Mouse (Mus musculus): Measurements from ENCODE around the gene Tnfaip2. TPM values are rescaled to one million over a fixed set of nuclear protein-coding genes. Genes with fewer than 3 reads are reported as not detected.

The Tnfaip2 gene
- polyA plus RNA-seq, 1 experiment from 2014 or later = 77.2 TPM

DNA sequence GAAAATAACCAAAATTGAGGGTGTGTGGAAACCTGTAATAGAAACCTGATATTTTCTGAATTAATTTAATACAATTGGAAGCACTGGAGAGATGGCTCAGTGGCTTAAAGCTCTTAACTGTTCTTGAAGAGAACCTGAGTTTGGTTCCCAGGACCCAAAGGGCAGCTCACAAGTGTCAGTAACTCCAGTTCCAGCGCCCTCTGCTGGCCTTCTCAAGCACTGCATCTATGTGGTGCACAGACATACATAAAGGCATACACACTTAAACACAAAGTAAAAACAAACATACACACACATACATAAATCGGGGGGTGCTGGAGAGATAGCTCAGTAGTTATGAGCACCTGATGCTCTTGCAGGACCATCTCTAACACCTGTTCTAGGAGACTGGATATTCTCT, 54.8 kb downstream of the Tnfaip2 start:
- Histone ChIP-seq H3K9ac (ENCODE audit: low read depth, low read length) (no peak overlapping the region), H3K4me3 (ENCODE audit: low read depth, low read length) (no peak overlapping the region), H3K4me1 (ENCODE audit: control insufficient read depth, low read depth, low read length) (no peaks in the 10 kb centered on the region), H3K27ac (ENCODE audit: low read length) (no peak overlapping the region), H3K4me2 (ENCODE audit: low read depth, low read length) (no peak overlapping the region), H3K9me3 (replicated peaks; ENCODE audit: control insufficient read depth, low read length) (no peaks in the 10 kb centered on the region), H3K27me3 (ENCODE audit: control insufficient read depth, insufficient read depth, low read depth, low read length) (peaks cover 7% of the 10 kb centered on the region), H3K36me3 (ENCODE audit: control insufficient read depth, insufficient read depth) (no peaks in the 10 kb centered on the region)
- no peak for ATAC-seq (ENCODE audit: low read depth)
- WGBS (ENCODE audit: insufficient replicate concordance) = 40% methylated on average over 2 of the region's 2 CpGs

GRCm38 (mm10) chr12:111499617-111500016, 57.3 kb downstream of the Tnfaip2 start:
- 52% methylated on average over 5 of the region's 5 CpGs for WGBS (ENCODE audit: insufficient replicate concordance)
- ATAC-seq (ENCODE audit: low read depth) = no peak

DNA sequence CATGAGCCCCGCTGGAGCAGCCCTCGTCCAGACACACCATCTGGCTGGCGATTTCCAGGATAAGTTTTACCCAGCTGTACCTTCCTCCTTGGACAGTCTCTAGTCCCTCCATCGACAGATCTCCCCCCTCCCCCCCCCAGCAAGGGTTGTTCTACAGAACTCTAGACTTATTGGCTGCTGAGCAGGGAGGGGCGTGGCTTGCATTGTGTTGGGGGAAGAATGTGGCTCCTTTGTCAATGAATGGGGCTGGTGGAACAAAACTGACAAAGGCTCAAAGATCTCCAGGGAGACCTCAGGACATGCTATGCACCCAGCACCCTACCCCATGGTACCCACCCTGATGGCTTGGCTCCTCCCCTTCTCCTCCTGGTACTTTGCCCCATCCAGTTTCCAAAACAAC, 58.5 kb downstream of the Tnfaip2 start:
- WGBS (ENCODE audit: insufficient replicate concordance) = 34% methylated on average over 5 of the region's 5 CpGs
- H3K36me3 ChIP-seq (ENCODE audit: control insufficient read depth, insufficient read depth) = no peaks in the 10 kb centered on the region
- peaks cover 5% of the 10 kb centered on the region for H3K4me1 ChIP-seq (ENCODE audit: control insufficient read depth, low read depth, low read length)
- H3K27ac ChIP-seq (ENCODE audit: low read length) = no peak overlapping the region
- H3K4me3 ChIP-seq (ENCODE audit: low read depth, low read length) = no peak overlapping the region
- peaks cover 19% of the 10 kb centered on the region for H3K27me3 ChIP-seq (ENCODE audit: control insufficient read depth, insufficient read depth, low read depth, low read length)
- no peak overlapping the region for H3K9ac ChIP-seq (ENCODE audit: low read depth, low read length)
- H3K4me2 ChIP-seq (ENCODE audit: low read depth, low read length) = no peak overlapping the region
- no peaks in the 10 kb centered on the region; the same call in 1 of the 2 replicates for H3K9me3 ChIP-seq (replicated peaks; ENCODE audit: control insufficient read depth, low read length)
- no peak for ATAC-seq (ENCODE audit: low read depth)

More at GRCm38 (mm10) chr12:111499617-111500016, 57.3 kb downstream of the Tnfaip2 start:
- H3K27ac ChIP-seq (ENCODE audit: low read length) = no peak overlapping the region
- H3K27me3 ChIP-seq (ENCODE audit: control insufficient read depth, insufficient read depth, low read depth, low read length) = peaks cover 20% of the 10 kb centered on the region
- no peaks in the 10 kb centered on the region for H3K4me1 ChIP-seq (ENCODE audit: control insufficient read depth, low read depth, low read length)
- no peaks in the 10 kb centered on the region for H3K36me3 ChIP-seq (ENCODE audit: control insufficient read depth, insufficient read depth)
- no peak overlapping the region for H3K4me3 ChIP-seq (ENCODE audit: low read depth, low read length)
- no peak overlapping the region for H3K9ac ChIP-seq (ENCODE audit: low read depth, low read length)
- H3K9me3 ChIP-seq (replicated peaks; ENCODE audit: control insufficient read depth, low read length) = no peaks in the 10 kb centered on the region; the same call in 1 of the 2 replicates
- H3K4me2 ChIP-seq (ENCODE audit: low read depth, low read length) = no peak overlapping the region

DNA sequence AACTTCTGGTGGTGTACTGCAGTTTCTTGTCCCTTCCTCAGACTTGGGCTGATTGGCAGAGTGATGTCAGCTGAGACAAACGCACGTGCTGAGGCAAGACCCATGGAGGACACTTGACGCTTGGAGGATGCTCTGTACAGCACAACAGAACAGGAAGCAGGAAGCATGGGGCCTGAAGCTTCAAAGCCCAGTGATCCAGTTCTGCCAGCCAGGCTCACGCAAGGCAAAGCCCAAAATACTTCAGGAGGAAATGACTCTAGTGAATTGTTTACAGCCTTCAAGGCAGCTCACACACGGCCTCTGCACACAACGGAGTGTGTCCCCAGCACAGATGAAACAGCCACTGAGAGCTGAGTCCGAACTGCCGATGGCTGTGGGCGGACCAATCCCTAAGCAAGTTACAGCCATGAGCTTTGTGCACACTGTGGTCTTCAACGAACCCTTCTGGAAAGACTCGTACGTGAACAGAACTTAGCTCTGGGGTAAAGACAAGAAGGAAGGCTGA, 60.8 kb downstream of the Tnfaip2 start:
- H3K36me3 ChIP-seq (ENCODE audit: control insufficient read depth, insufficient read depth) = no peaks in the 10 kb centered on the region
- no peak overlapping the region for H3K4me2 ChIP-seq (ENCODE audit: low read depth, low read length)
- no peak for ATAC-seq (ENCODE audit: low read depth)
- no peak overlapping the region for H3K4me3 ChIP-seq (ENCODE audit: low read depth, low read length)
- no peak overlapping the region for H3K27ac ChIP-seq (ENCODE audit: low read length)
- no peak overlapping the region for H3K9ac ChIP-seq (ENCODE audit: low read depth, low read length)
- H3K9me3 ChIP-seq (replicated peaks; ENCODE audit: control insufficient read depth, low read length) = no peaks in the 10 kb centered on the region; the same call in 1 of the 2 replicates
- WGBS (ENCODE audit: insufficient replicate concordance) = 41% methylated on average over 12 of the region's 12 CpGs
- H3K4me1 ChIP-seq (ENCODE audit: control insufficient read depth, low read depth, low read length) = peaks cover 9% of the 10 kb centered on the region
- H3K27me3 ChIP-seq (ENCODE audit: control insufficient read depth, insufficient read depth, low read depth, low read length) = peaks cover 22% of the 10 kb centered on the region

GRCm38 (mm10) chr12:111503571-111503970, 61.3 kb downstream of the Tnfaip2 start:
- ATAC-seq (ENCODE audit: low read depth) = no peak
- Histone ChIP-seq H3K9ac (ENCODE audit: low read depth, low read length) (no peak overlapping the region), H3K9me3 (replicated peaks; ENCODE audit: control insufficient read depth, low read length) (no peaks in the 10 kb centered on the region; the same call in 1 of the 2 replicates), H3K27me3 (ENCODE audit: control insufficient read depth, insufficient read depth, low read depth, low read length) (peaks cover 22% of the 10 kb centered on the region), H3K4me3 (ENCODE audit: low read depth, low read length) (no peak overlapping the region), H3K4me2 (ENCODE audit: low read depth, low read length) (no peak overlapping the region), H3K4me1 (ENCODE audit: control insufficient read depth, low read depth, low read length) (peaks cover 12% of the 10 kb centered on the region), H3K27ac (ENCODE audit: low read length) (no peak overlapping the region), H3K36me3 (ENCODE audit: control insufficient read depth, insufficient read depth) (no peaks in the 10 kb centered on the region)
- 32% methylated on average over 5 of the region's 5 CpGs for WGBS (ENCODE audit: insufficient replicate concordance)

Other genes starting within 250 kb of the Tnfaip2 start
- 1.3 and 2.2 TPM in 2 replicates for gene Amn, start 171.4 kb upstream of the Tnfaip2 start, polyA plus RNA-seq (2015; fragmentation: Nextera tagmentation; extraction: Ambion mirVana)
- 8.1 and 10.1 TPM in 2 replicates for gene Cdc42bpb, start 64.8 kb upstream of the Tnfaip2 start, polyA plus RNA-seq (2015; fragmentation: Nextera tagmentation; extraction: Ambion mirVana)
- not detected in 2 replicates for gene Lbhd2, start 35.7 kb upstream of the Tnfaip2 start, polyA plus RNA-seq (2015; fragmentation: Nextera tagmentation; extraction: Ambion mirVana)
- 23.4 and 28.5 TPM in 2 replicates for gene Exoc3l4, start 25.5 kb upstream of the Tnfaip2 start, polyA plus RNA-seq (2015; fragmentation: Nextera tagmentation; extraction: Ambion mirVana)
- 0.46 and 0.52 TPM in 2 replicates for gene Gm266, start 43.4 kb downstream of the Tnfaip2 start, polyA plus RNA-seq (2015; fragmentation: Nextera tagmentation; extraction: Ambion mirVana)
- 522 and 558 TPM in 2 replicates for gene Eif5, start 95.5 kb downstream of the Tnfaip2 start, polyA plus RNA-seq (2015; fragmentation: Nextera tagmentation; extraction: Ambion mirVana)
- 7.0 and 9.2 TPM in 2 replicates for gene Mark3, start 132.1 kb downstream of the Tnfaip2 start, polyA plus RNA-seq (2015; fragmentation: Nextera tagmentation; extraction: Ambion mirVana)
- gene Ckb, start 229.9 kb downstream of the Tnfaip2 start, polyA plus RNA-seq (2015; fragmentation: Nextera tagmentation; extraction: Ambion mirVana) = 39.2 and 44.8 TPM in 2 replicates
- gene Trmt61a, start 235.6 kb downstream of the Tnfaip2 start, polyA plus RNA-seq (2015; fragmentation: Nextera tagmentation; extraction: Ambion mirVana) = 3.7 and 4.6 TPM in 2 replicates

All from liver, embryonic 16.5 days (tissue).